Mouse (Mus musculus): ENCODE measurements around the gene Ndel1. TPM values are rescaled to one million over a fixed set of nuclear protein-coding genes. Genes with fewer than 3 reads are reported as not detected.

Ndel1 gene
- polyA plus RNA-seq (2015; fragmentation: Nextera tagmentation; extraction: Ambion mirVana) = 103 and 105 TPM in 2 replicates

GRCm38 (mm10) chr11:68871748-68872147, at the start of gene Ndel1:
TSS of gene Ndel1 (minus strand) at chr11:68871858.
- WGBS = 68% methylated on average over 6 of the region's 6 CpGs
- no peak within 1 kb of the TSS for H3K9ac ChIP-seq
- no peaks in the 10 kb centered on the region for H3K4me1 ChIP-seq (replicated peaks)
- no peaks in the 10 kb centered on the region for H3K9me3 ChIP-seq
- no peak within 1 kb of the TSS for H3K27ac ChIP-seq (replicated peaks)
- H3K27me3 ChIP-seq = no peaks in the 10 kb centered on the region
- no peak within 1 kb of the TSS for H3K4me2 ChIP-seq
- no peak within 1 kb of the TSS for H3K4me3 ChIP-seq
- no peak for ATAC-seq (ENCODE audit: low FRiP score, low read depth)
- no peaks in the 10 kb centered on the region for H3K36me3 ChIP-seq

GRCm38 (mm10) chr11:68914566-68914965, 42.9 kb upstream of the Ndel1 start:
- no peaks in the 10 kb centered on the region for H3K27me3 ChIP-seq
- no peak overlapping the region for H3K9ac ChIP-seq
- H3K4me2 ChIP-seq = no peak overlapping the region
- no peak overlapping the region for H3K27ac ChIP-seq (replicated peaks)
- H3K9me3 ChIP-seq = no peaks in the 10 kb centered on the region
- H3K4me1 ChIP-seq (replicated peaks) = no peaks in the 10 kb centered on the region
- WGBS = 90% methylated on average over 4 of the region's 4 CpGs
- H3K4me3 ChIP-seq = no peak overlapping the region
- H3K36me3 ChIP-seq = no peaks in the 10 kb centered on the region
- no peak for ATAC-seq (ENCODE audit: low FRiP score, low read depth)

- 64% methylated on average over 14 of the region's 14 CpGs for WGBS
- no peak for ATAC-seq (ENCODE audit: low FRiP score, low read depth)
- no peak overlapping the region for H3K4me2 ChIP-seq
Observed at GRCm38 (mm10) chr11:68911531-68912177, 40.0 kb upstream of the Ndel1 start.

GRCm38 (mm10) chr11:68908846-68909503, 37.3 kb upstream of the Ndel1 start:
- no peak for ATAC-seq (ENCODE audit: low FRiP score, low read depth)
- 64% methylated on average over 7 of the region's 7 CpGs for WGBS

More at GRCm38 (mm10) chr11:68911531-68912177, 40.0 kb upstream of the Ndel1 start:
- no peaks in the 10 kb centered on the region for H3K9me3 ChIP-seq
- H3K36me3 ChIP-seq = peaks cover 6% of the 10 kb centered on the region
- no peaks in the 10 kb centered on the region for H3K4me1 ChIP-seq (replicated peaks)
- H3K4me3 ChIP-seq = no peak overlapping the region
- no peak overlapping the region for H3K9ac ChIP-seq
- no peak overlapping the region for H3K27ac ChIP-seq (replicated peaks)
- H3K27me3 ChIP-seq = no peaks in the 10 kb centered on the region

GRCm38 (mm10) chr11:68907251-68907650, 35.6 kb upstream of the Ndel1 start:
- Histone ChIP-seq H3K36me3 (peaks cover 46% of the 10 kb centered on the region), H3K9me3 (no peaks in the 10 kb centered on the region), H3K4me1 (replicated peaks) (peaks cover 13% of the 10 kb centered on the region), H3K27me3 (no peaks in the 10 kb centered on the region), H3K27ac (replicated peaks) (no peak overlapping the region), H3K4me3 (no peak overlapping the region), H3K4me2 (no peak overlapping the region), H3K9ac (no peak overlapping the region)
- no peak for ATAC-seq (ENCODE audit: low FRiP score, low read depth)
- WGBS = 71% methylated on average over 3 of the region's 3 CpGs

More at GRCm38 (mm10) chr11:68908846-68909503, 37.3 kb upstream of the Ndel1 start:
- Histone ChIP-seq H3K4me1 (replicated peaks) (peaks cover 4% of the 10 kb centered on the region; the same call in 1 of the 2 replicates), H3K9me3 (no peaks in the 10 kb centered on the region), H3K9ac (no peak overlapping the region), H3K27me3 (no peaks in the 10 kb centered on the region), H3K36me3 (peaks cover 32% of the 10 kb centered on the region), H3K27ac (replicated peaks) (no peak overlapping the region), H3K4me3 (no peak overlapping the region), H3K4me2 (no peak overlapping the region)

- peaks cover 14% of the 10 kb centered on the region for H3K4me1 ChIP-seq (replicated peaks)
- H3K9ac ChIP-seq = no peak overlapping the region
- H3K4me3 ChIP-seq = no peak overlapping the region
- H3K36me3 ChIP-seq = peaks cover 46% of the 10 kb centered on the region
- no peak overlapping the region for H3K27ac ChIP-seq (replicated peaks)
- no peak for ATAC-seq (ENCODE audit: low FRiP score, low read depth)
- H3K4me2 ChIP-seq = no peak overlapping the region
- 76% methylated on average over 4 of the region's 4 CpGs for WGBS
- no peaks in the 10 kb centered on the region for H3K27me3 ChIP-seq
- H3K9me3 ChIP-seq = no peaks in the 10 kb centered on the region
Observed at GRCm38 (mm10) chr11:68906461-68906790, 34.8 kb upstream of the Ndel1 start.

GRCm38 (mm10) chr11:68905665-68906460, 34.2 kb upstream of the Ndel1 start:
- Histone ChIP-seq H3K36me3 (peaks cover 46% of the 10 kb centered on the region), H3K4me1 (replicated peaks) (peaks cover 15% of the 10 kb centered on the region), H3K4me3 (no peak overlapping the region), H3K4me2 (no peak overlapping the region), H3K27ac (replicated peaks) (no peak overlapping the region), H3K27me3 (no peaks in the 10 kb centered on the region), H3K9ac (no peak overlapping the region), H3K9me3 (no peaks in the 10 kb centered on the region)
- WGBS = 94% methylated on average over 9 of the region's 9 CpGs
- ATAC-seq (ENCODE audit: low FRiP score, low read depth) = no peak

GRCm38 (mm10) chr11:68905138-68905531, 33.5 kb upstream of the Ndel1 start:
- H3K36me3 ChIP-seq = peaks cover 46% of the 10 kb centered on the region
- no peaks in the 10 kb centered on the region for H3K9me3 ChIP-seq
- 84% methylated on average over 3 of the region's 3 CpGs for WGBS
- no peak overlapping the region for H3K4me3 ChIP-seq
- H3K27ac ChIP-seq (replicated peaks) = no peak overlapping the region
- no peak overlapping the region for H3K9ac ChIP-seq
- no peaks in the 10 kb centered on the region for H3K27me3 ChIP-seq
- no peak overlapping the region for H3K4me2 ChIP-seq
- ATAC-seq (ENCODE audit: low FRiP score, low read depth) = no peak
- peaks cover 17% of the 10 kb centered on the region for H3K4me1 ChIP-seq (replicated peaks)

GRCm38 (mm10) chr11:68904375-68905137, 32.9 kb upstream of the Ndel1 start:
- H3K4me3 ChIP-seq = no peak overlapping the region
- no peak for ATAC-seq (ENCODE audit: low FRiP score, low read depth)
- 84% methylated on average over 8 of the region's 8 CpGs for WGBS
- no peaks in the 10 kb centered on the region for H3K9me3 ChIP-seq
- no peaks in the 10 kb centered on the region for H3K27me3 ChIP-seq
- peaks cover 46% of the 10 kb centered on the region for H3K36me3 ChIP-seq
- no peak overlapping the region for H3K4me2 ChIP-seq
- no peak overlapping the region for H3K9ac ChIP-seq
- peaks cover 17% of the 10 kb centered on the region for H3K4me1 ChIP-seq (replicated peaks)
- H3K27ac ChIP-seq (replicated peaks) = no peak overlapping the region

GRCm38 (mm10) chr11:68903775-68904174, 32.1 kb upstream of the Ndel1 start:
- WGBS = 95% methylated on average over 2 of the region's 2 CpGs
- Histone ChIP-seq H3K27ac (replicated peaks) (no peak overlapping the region), H3K4me3 (no peak overlapping the region), H3K36me3 (peaks cover 46% of the 10 kb centered on the region), H3K27me3 (no peaks in the 10 kb centered on the region), H3K4me1 (replicated peaks) (peaks cover 17% of the 10 kb centered on the region), H3K4me2 (no peak overlapping the region), H3K9me3 (no peaks in the 10 kb centered on the region), H3K9ac (no peak overlapping the region)
- ATAC-seq (ENCODE audit: low FRiP score, low read depth) = no peak

- peaks cover 17% of the 10 kb centered on the region for H3K4me1 ChIP-seq (replicated peaks)
- H3K9me3 ChIP-seq = no peaks in the 10 kb centered on the region
- ATAC-seq (ENCODE audit: low FRiP score, low read depth) = no peak
- H3K27ac ChIP-seq (replicated peaks) = no peak overlapping the region
- no peaks in the 10 kb centered on the region for H3K27me3 ChIP-seq
- 82% methylated on average over 5 of the region's 5 CpGs for WGBS
- H3K9ac ChIP-seq = peak overlapping the region; percentile 83
- H3K36me3 ChIP-seq = peaks cover 46% of the 10 kb centered on the region
- H3K4me3 ChIP-seq = peak overlapping the region; percentile 73
- peak overlapping the region; percentile 57 for H3K4me2 ChIP-seq
Observed at GRCm38 (mm10) chr11:68902823-68903222, 31.2 kb upstream of the Ndel1 start.

Measured in hindbrain, embryonic 15.5 days (tissue).